Mouse (Mus musculus) kidney, embryonic 16.5 days (tissue): ENCODE results near the gene Xpnpep2. TPM values are rescaled to one million over a fixed set of nuclear protein-coding genes. Genes with fewer than 3 reads are reported as not detected.

Experiments
- ATAC-seq: fragments of 200-750 bp; cut with Nextera tagmentation; 2 replicates; pipeline ENCODE4 v1.8.0; 2017; ENCODE audit warnings: moderate TSS enrichment; ENCODE audit not compliant: low FRiP score, low TSS enrichment
- H3K27ac ChIP-seq: fragments of 300-500 bp; sonication (generic); 2 replicates; pipeline ENCODE4 v1.5.1; 2014; ENCODE audit warnings: low read length
- H3K27me3 ChIP-seq: fragments of 300-500 bp; sonication (generic); 2 replicates; pipeline ENCODE4 v1.6.1; 2014; ENCODE audit warnings: low read length, control low read depth, mixed read lengths; ENCODE audit not compliant: insufficient read depth
- H3K36me3 ChIP-seq: fragments of 300-500 bp; sonication (generic); 2 replicates; pipeline ENCODE4 v1.6.1; 2014; ENCODE audit warnings: low read length, control low read depth, mixed read lengths; ENCODE audit not compliant: insufficient read depth
- H3K4me1 ChIP-seq: fragments of 300-500 bp; sonication (generic); 2 replicates; pipeline ENCODE4 v1.6.1; 2014; ENCODE audit warnings: low read length, control low read depth, mixed read lengths; ENCODE audit not compliant: insufficient read depth
- H3K4me2 ChIP-seq: fragments of 300-500 bp; sonication (generic); replicated peaks from 2 replicates; pipeline ENCODE4 v1.6.1; 2014; ENCODE audit warnings: low read depth, low read length
- H3K4me3 ChIP-seq: fragments of 300-500 bp; sonication (generic); 2 replicates; pipeline ENCODE4 v1.5.1; 2014; ENCODE audit warnings: mild to moderate bottlenecking, low read length
- H3K9ac ChIP-seq: fragments of 300-500 bp; sonication (generic); replicated peaks from 2 replicates; pipeline ENCODE4 v1.6.1; 2014; ENCODE audit warnings: low read length
- H3K9me3 ChIP-seq: fragments of 300-500 bp; sonication (generic); 2 replicates; pipeline ENCODE4 v1.6.1; 2016; ENCODE audit warnings: low read length, control low read depth
- WGBS: fragments of 180-500 bp; shearing (Covaris S2); extraction: QIAGEN DNeasy Blood & Tissue Kit; methylation state at CpG from one replicate; pipeline ENCODE4 v1.1.7; 2014; 5-methylcytosine and 5-hydroxymethylcytosine counted together
- polyA plus RNA-seq: library from polyadenylated mRNA; unstranded; fragments of >200 nt; fragmentation: Nextera tagmentation; extraction: Ambion mirVana; gene quantifications from 2 replicates; pipeline ENCODE4 v1.2.1, GENCODE M21; 2015

Gene Xpnpep2
- polyA plus RNA-seq, 1 experiment from 2014 or later = 8.3 TPM

GRCm38 (mm10) chrX:48119294-48119693, 10.8 kb downstream of the Xpnpep2 start:
- Histone ChIP-seq H3K4me3 (no peak overlapping the region), H3K27ac (no peak overlapping the region), H3K9me3 (no peaks in the 10 kb centered on the region), H3K4me1 (no peaks in the 10 kb centered on the region), H3K4me2 (no peak overlapping the region), H3K27me3 (peaks cover 10% of the 10 kb centered on the region; the same call in 1 of the 2 replicates), H3K36me3 (no peaks in the 10 kb centered on the region), H3K9ac (no peak overlapping the region)
- ATAC-seq = no peak

GRCm38 (mm10) chrX:48124132-48125071, 15.9 kb downstream of the Xpnpep2 start:
- WGBS = 31% methylated on average over 17 of the region's 17 CpGs
- Histone ChIP-seq H3K4me2 (peak overlapping the region; percentile 25; the same call in 1 of the 2 replicates), H3K27me3 (0 out of 2 replicates have a peak, but pooled peaks cover 3% of the 10 kb centered on the region), H3K9ac (no peak overlapping the region), H3K4me1 (0 out of 2 replicates have a peak, but pooled peaks cover 4% of the 10 kb centered on the region), H3K4me3 (no peak overlapping the region), H3K9me3 (no peaks in the 10 kb centered on the region), H3K27ac (no peak overlapping the region), H3K36me3 (no peaks in the 10 kb centered on the region)
- ATAC-seq = 0 out of 2 replicates have a peak, but pooled peaks have one; percentile 63

- H3K9ac ChIP-seq = no peak overlapping the region
- ATAC-seq = peak; percentile 79
- peak overlapping the region; percentile 39; the same call in 1 of the 2 replicates for H3K27ac ChIP-seq
- H3K27me3 ChIP-seq = no peaks in the 10 kb centered on the region
- WGBS = 52% methylated on average over 6 of the region's 6 CpGs
- 0 out of 2 replicates have a peak, but pooled peaks cover 4% of the 10 kb centered on the region for H3K4me1 ChIP-seq
- H3K9me3 ChIP-seq = no peaks in the 10 kb centered on the region
- no peak overlapping the region for H3K4me2 ChIP-seq
- no peak overlapping the region for H3K4me3 ChIP-seq
- no peaks in the 10 kb centered on the region for H3K36me3 ChIP-seq
These were observed 18.5 kb downstream of the Xpnpep2 start for GRCm38 (mm10) chrX:48126903-48127476.

- Histone ChIP-seq H3K4me1 (0 out of 2 replicates have a peak, but pooled peaks cover 4% of the 10 kb centered on the region), H3K9me3 (no peaks in the 10 kb centered on the region), H3K27me3 (no peaks in the 10 kb centered on the region), H3K9ac (no peak overlapping the region), H3K4me3 (no peak overlapping the region), H3K4me2 (no peak overlapping the region), H3K27ac (no peak overlapping the region), H3K36me3 (no peaks in the 10 kb centered on the region)
- peak; percentile 43 for ATAC-seq
- WGBS = 75% methylated on average over 6 of the region's 6 CpGs
These were observed 19.1 kb downstream of the Xpnpep2 start for GRCm38 (mm10) chrX:48127502-48128218.

GRCm38 (mm10) chrX:48129167-48129566, 20.6 kb downstream of the Xpnpep2 start:
- no peak for ATAC-seq
- Histone ChIP-seq H3K4me2 (no peak overlapping the region), H3K9ac (no peak overlapping the region), H3K36me3 (no peaks in the 10 kb centered on the region), H3K27me3 (no peaks in the 10 kb centered on the region), H3K4me3 (no peak overlapping the region), H3K4me1 (0 out of 2 replicates have a peak, but pooled peaks cover 4% of the 10 kb centered on the region), H3K27ac (no peak overlapping the region), H3K9me3 (no peaks in the 10 kb centered on the region)
- WGBS = 50% methylated on average over 1 of the region's 1 CpGs

GRCm38 (mm10) chrX:48136935-48137334, 28.4 kb downstream of the Xpnpep2 start:
- H3K27ac ChIP-seq = no peak overlapping the region
- no peak overlapping the region for H3K9ac ChIP-seq
- H3K4me3 ChIP-seq = no peak overlapping the region
- H3K9me3 ChIP-seq = no peaks in the 10 kb centered on the region
- no peak overlapping the region for H3K4me2 ChIP-seq
- ATAC-seq = no peak
- H3K4me1 ChIP-seq = no peaks in the 10 kb centered on the region
- WGBS = 78% methylated on average over 4 of the region's 4 CpGs
- no peaks in the 10 kb centered on the region for H3K36me3 ChIP-seq
- no peaks in the 10 kb centered on the region; the same call in 1 of the 2 replicates for H3K27me3 ChIP-seq

GRCm38 (mm10) chrX:48138011-48138410, 29.5 kb downstream of the Xpnpep2 start:
- Histone ChIP-seq H3K27ac (no peak overlapping the region), H3K36me3 (no peaks in the 10 kb centered on the region), H3K9me3 (no peaks in the 10 kb centered on the region), H3K9ac (no peak overlapping the region), H3K27me3 (no peaks in the 10 kb centered on the region; the same call in 1 of the 2 replicates), H3K4me1 (no peaks in the 10 kb centered on the region), H3K4me3 (no peak overlapping the region), H3K4me2 (no peak overlapping the region)
- no peak for ATAC-seq
- WGBS = 67% methylated on average over 6 of the region's 6 CpGs

GRCm38 (mm10) chrX:48138539-48139275, 30.2 kb downstream of the Xpnpep2 start:
- Histone ChIP-seq H3K4me1 (no peaks in the 10 kb centered on the region), H3K9me3 (no peaks in the 10 kb centered on the region), H3K4me3 (no peak overlapping the region), H3K36me3 (no peaks in the 10 kb centered on the region), H3K27ac (no peak overlapping the region), H3K27me3 (no peaks in the 10 kb centered on the region; the same call in 1 of the 2 replicates), H3K9ac (no peak overlapping the region), H3K4me2 (no peak overlapping the region)
- 51% methylated on average over 7 of the region's 7 CpGs for WGBS
- no peak for ATAC-seq
